Mouse (Mus musculus) CD4-positive helper T cell, adult 2 months (primary cell): ENCODE data around the gene Dus2.
A peak's percentile ranks its signal among the peaks of the same experiment; 100 is the strongest.
"Not testable (repeated sequence)": the region's sequence is repeated elsewhere in the genome, so short reads cannot be mapped to it uniquely, and the experiment has no call there.

Source experiments
- DNase-seq: peaks from one replicate; pipeline ENCODE4 v3.0.0-alpha.2; 2012; ENCODE audit warnings: low read depth, missing footprints, low spot score

Dus2 gene

GRCm38 (mm10) chr8:105990856-105991387 lies at the start of gene Dus2:
TSS of gene Dus2 (plus strand) at chr8:105991337.
- peak; percentile 85 for DNase-seq

- no peak for DNase-seq
These were observed 49.1 kb upstream of the Dus2 start for GRCm38 (mm10) chr8:105942026-105942425.

- DNase-seq, result no peak
These were observed 48.6 kb upstream of the Dus2 start for GRCm38 (mm10) chr8:105942542-105942941.

- no peak for DNase-seq
These were observed 47.8 kb upstream of the Dus2 start, which contains the start of gene Lcat for GRCm38 (mm10) chr8:105943321-105943739. TSS of gene Lcat (minus strand) at chr8:105943382.

DNA sequence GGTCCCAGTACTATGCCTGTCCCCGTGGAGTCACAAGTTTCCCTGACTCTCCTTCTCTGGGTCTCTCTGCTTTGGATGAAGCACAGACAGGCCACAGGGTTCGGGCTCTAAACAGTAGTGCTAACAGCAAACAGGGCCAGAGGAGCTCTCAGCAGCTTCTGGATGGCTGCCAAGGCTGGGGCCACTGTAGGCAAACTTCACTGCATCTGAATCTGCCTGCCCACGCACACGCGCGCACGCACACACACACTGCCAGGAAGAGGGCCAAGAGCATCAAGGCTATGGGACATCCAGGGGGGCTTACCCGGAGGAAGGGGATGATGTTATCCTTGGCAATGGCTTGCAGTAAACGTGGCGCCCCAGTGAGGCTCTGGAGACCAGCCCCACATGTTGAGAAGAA lies 41.8 kb upstream of the Dus2 start:
- no peak for DNase-seq

DNA sequence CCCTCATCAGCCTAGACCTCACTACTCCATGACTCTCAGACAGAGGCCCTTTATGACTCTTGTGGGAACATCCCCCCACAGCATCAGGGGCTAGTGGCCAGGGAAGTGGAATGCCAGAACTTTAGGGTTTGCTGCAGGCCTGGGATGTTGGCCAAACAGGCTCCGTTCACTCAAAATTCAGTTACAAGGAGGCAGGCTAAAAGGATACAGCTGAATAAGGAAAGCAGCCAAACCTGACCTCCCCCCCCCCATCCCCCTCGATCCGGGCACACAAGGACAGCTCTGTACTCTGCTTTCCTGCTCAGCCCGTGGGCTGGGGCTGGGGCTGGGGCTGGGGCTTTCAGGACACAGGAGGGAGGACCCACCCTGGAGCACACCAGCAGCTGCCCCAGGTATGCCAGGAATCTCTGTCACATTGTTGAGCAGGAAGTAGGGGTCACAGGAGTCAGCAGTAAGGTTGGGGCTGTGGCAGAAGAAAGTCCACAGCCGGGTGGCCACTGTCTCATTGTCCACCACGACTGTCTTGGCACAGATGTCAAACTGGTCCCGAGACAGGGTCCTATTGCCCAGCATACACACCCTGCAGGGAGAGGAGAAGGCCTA lies 40.0 kb upstream of the Dus2 start:
- DNase-seq, result no peak

DNA sequence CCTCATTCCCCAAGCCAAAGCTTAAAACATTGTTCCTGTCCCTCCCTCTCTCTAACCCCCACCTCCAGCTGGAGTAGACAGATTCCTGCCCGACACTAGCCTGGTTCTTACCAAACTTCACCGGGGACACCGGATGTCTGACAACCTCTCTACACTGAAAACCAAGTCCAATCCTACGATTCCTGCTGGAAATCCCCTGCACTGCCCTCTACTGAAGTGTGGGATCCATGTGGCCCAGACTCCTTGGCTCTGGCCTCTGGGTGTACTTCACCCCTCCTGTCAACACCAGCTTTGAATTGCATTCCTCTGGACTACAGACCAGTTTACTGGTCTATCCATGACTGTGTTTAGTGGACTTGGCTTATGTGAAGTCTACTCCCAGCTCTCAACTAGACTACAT lies 34.6 kb upstream of the Dus2 start:
- no peak for DNase-seq

GRCm38 (mm10) chr8:105957813-105958212 lies 33.3 kb upstream of the Dus2 start:
- no peak for DNase-seq

GRCm38 (mm10) chr8:105959350-105959749 lies 31.8 kb upstream of the Dus2 start:
- no peak for DNase-seq

- no peak for DNase-seq
These were observed 30.0 kb upstream of the Dus2 start for GRCm38 (mm10) chr8:105961101-105961500.

DNA sequence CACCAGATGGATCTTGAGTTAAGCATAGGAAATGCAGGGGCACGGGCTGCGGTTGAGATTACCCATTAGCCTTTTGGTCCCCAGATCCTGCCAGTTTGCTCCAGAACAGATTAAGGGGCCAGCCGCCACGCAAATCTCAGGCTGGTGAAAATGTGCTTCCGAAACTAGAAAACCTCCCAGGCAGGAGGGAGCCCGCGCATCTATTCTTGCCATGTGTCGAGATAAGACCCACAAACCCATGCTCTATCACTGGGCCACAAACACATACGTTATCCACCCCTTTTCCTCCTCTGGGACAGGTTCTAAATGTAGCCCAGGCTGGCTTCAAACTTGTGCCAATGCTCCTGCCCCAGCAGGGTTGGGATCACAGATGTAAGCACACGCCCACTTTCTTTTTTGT lies 29.6 kb upstream of the Dus2 start:
- no peak for DNase-seq

DNA sequence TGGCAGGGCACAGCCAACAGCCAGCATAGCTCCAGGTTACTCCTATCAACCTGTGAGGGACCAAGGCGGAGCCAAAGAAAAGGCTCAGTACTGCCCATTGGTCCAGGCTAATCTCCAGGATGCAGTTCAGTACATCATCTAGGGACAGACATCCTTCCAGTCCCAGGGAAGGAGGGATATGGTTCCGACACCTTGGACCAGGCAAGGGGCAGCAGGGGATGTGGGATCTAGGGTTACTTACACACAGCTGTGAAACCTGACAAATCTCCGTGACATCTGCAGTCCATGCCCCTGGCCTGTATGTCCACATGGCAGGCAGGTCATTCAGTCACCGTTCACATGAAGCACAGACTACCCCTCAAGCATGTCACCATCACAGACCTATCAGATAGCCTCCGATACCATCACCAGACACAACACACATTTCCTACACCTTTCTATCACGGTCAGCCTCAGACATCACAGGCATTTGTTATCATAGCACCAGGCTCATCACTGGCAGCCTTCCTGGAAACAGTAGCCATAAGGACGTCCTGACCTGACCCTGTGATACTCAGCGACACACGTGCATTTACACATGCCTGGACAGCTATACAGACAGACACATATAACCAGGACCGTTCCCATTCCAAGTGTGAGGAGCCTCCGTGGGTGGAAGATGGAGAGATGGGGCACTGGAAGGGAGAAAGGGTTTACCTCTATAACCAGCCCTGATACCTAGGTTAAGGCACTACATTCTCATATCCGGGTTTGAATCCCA lies 26.5 kb upstream of the Dus2 start:
- DNase-seq, result no peak

- peak; percentile 61 for DNase-seq
These were observed 25.8 kb upstream of the Dus2 start for GRCm38 (mm10) chr8:105965266-105965904.

GRCm38 (mm10) chr8:105965905-105966341 lies 25.2 kb upstream of the Dus2 start, which contains the start of gene Slc12a4:
TSS of gene Slc12a4 (minus strand) at chr8:105966097.
- peak; percentile 79 for DNase-seq

DNA sequence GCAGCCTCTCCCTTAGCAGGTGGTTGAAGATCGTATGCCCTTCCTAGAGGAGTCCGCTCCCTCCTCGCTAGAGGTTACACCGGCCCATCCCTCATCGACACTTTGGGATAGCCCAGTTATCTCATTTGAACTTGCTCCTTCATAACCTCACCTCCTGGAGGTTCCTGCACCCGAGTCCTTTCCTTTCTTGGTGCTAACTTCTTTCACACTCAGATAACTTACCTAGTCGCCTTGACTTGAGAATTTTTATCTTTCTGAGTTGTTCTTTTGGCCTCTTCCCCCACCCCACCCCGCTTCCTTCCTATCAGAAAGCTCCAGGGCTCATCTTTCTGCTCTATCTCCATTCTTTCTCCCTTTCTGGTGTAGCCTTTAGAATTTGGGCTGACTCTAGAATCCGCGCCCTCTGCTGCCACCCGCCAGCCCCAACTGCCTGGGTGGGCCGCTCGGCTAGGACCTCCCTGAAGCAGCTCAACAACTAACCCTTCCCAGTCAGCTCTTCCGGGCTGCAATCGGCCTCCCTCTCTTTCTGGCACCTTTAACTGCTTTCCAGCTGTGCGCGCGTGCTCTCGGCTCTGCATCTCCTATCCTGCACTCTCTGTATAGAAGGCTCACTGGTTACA lies 24.3 kb upstream of the Dus2 start:
- peak; percentile 18 for DNase-seq

DNA sequence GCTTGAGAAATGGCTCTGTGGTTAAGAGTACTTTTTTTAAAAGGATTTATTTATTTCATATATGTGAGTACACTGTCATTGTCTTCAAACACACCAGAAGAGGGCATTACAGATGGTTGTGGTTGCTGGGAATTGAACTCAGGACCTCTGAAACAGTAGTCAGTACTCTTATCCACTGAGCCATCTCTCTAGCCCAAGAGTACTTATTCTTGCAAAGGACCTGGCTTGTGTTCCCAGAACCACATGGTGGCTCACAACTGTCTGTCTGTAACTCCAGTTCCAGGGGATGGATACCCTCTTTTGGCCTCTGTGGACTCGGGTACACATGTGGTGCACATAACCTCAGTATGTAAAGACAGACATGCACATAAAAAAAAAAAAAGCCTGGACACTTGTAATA lies 21.8 kb upstream of the Dus2 start:
- no peak for DNase-seq

GRCm38 (mm10) chr8:105971019-105971720 lies 20.0 kb upstream of the Dus2 start:
- no peak for DNase-seq

DNA sequence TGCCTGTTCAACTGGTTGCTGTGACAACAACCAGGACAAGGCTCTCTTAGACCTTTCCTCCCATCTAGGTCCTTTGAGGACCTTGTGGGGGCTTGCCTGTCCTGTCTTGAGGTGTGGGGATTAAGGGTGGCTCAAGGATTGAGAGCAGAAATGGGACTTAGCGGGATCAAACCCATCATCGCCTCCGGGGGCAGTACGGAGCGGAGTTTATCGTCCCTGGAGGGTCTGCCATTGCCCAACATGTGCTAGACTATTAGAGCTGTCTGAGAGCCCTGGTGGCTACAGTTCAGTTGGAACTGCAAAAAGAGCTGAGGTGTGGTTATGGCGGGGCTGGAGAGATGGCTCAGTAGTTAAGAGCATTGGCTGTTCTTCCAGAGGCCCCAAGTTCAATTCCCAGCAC lies 15.8 kb upstream of the Dus2 start:
- DNase-seq, result no peak

DNA sequence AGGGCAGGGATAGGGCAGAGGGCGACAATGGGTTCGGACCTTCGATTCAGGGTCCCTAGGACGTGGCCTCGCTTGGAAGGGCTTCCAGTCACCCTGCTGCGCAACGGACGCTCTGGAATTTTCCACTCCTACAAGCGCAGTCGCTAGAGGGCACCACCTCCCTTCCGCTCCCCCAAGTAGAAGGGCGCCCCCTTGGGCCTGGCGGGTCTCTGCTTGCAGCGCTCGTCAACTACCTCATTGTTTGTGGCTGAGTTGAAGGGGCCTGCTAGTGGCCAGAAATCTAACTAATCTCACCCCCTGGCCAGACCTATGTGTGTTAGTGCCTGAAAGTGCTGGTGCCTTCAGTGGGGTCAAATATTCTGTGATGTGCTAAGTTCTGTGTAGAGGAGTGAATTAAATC lies 11.8 kb upstream of the Dus2 start, which contains the start of gene Dpep3:
Gene Dpep3, minus strand, starts transcription at position 105 of the 400 bp plus-strand sequence.
- no peak for DNase-seq

- no peak for DNase-seq
These were observed 10.0 kb upstream of the Dus2 start for GRCm38 (mm10) chr8:105981146-105981545.

DNA sequence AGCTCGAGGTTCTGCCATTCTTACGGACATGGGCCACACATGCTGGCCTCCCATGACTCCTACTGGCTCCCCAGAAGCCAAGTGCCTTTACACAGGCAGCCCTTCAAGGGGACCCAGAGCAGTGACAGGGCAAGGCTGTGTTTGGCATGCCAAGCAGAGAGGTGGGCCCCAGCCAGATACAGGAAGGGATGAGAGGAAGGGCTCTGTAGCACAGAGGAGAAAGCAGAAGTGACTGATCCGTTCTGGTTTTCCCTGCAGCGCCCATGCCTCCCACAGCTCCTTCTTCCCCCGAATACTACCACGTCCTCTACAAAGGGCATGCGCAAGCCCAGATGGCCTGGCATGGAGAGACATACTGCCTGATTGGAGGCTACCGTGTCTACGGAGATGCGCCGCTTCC lies 7.7 kb upstream of the Dus2 start:
- DNase-seq, result not testable (repeated sequence)
